Mouse (Mus musculus): ENCODE data around the gene Cc2d2b.

DNA sequence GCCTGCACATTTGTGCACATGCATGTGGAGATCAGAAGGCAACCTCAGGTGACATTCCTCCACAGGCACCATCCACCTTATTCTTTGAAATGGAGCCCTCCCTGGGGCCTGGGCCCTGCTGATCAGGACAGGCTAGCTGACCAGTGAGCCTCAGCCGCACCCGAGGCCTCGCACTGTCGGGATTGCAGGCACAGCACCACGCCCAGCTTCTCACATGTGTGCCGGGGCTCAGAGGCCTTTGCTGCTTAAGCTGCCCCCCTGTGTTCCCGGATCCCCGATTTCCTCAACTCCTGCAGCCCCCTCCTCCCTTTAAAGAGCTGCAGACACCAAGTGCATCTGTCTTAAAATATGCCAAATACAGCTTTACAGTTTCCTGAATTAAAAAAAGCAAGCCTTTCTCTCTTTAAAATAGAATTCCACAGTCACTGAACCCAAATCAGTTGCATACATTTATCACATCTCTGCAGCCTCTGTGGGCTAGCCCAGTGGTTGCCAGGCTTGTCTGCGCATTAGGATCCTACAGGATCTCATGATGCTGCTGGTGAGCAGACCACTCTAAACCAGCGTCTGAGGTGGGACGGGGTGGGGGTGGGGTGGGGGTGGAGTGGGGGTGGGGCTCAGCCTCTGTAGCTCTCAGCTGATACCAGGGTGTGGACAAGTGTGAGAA lies 29.0 kb upstream of the Cc2d2b start:
- TF ChIP-seq ZNF384 (IDR thresholded peaks at IDR 0.05; ENCODE audit: low read depth, low read length) (no peak), HCFC1 (IDR thresholded peaks at IDR 0.05; ENCODE audit: borderline replicate concordance, insufficient read depth, low read length) (no peak), CHD2 (IDR thresholded peaks at IDR 0.05; ENCODE audit: low read depth, low read length) (no peak), ZC3H11A (IDR thresholded peaks at IDR 0.05; ENCODE audit: borderline replicate concordance, low read depth, low read length) (no peak)
